Mouse (Mus musculus): ENCODE measurements around the gene Prickle2. TPM values are rescaled to one million over a fixed set of nuclear protein-coding genes. Genes with fewer than 3 reads are reported as not detected.

The Prickle2 gene
- polyA plus RNA-seq, 1 experiment: 0.02 TPM

DNA sequence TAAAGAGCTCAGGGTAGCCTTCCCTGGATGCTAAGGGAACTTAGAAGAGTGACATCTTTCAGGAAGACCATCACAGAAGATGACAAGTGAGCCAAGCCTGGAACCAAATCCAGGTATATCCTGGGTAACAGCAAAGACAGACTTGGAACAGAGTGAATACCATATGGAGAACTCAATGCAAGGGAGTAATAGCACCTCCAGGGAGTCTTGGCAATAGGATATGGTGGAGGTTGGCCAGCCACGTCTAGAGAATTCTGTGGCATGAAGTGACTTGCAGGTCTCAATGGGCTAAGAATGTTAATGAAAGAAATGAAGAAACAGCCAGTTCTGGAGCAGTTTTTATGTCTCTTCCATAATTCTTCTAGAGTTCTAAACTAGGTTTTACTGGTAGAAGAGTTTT, 63.0 kb downstream of the Prickle2 start:
- TF ChIP-seq MYOG (IDR thresholded peaks at IDR 0.05; ENCODE audit: control insufficient read depth in 1 of 3, insufficient read depth in 1 of 3, insufficient read length in 2 of 3, low read depth in 2 of 3): no peak
- no peak for TF ChIP-seq MYOD1 (IDR thresholded peaks at IDR 0.05; ENCODE audit: control insufficient read depth in 1 of 3, insufficient read length in 2 of 3, low read depth in 2 of 3)
- TF ChIP-seq REST (IDR thresholded peaks at IDR 0.05; ENCODE audit: insufficient read depth, insufficient read length): no peak
- TF ChIP-seq TCF3 (IDR thresholded peaks at IDR 0.05; ENCODE audit: insufficient read length, low read depth): no peak
- no peak for TF ChIP-seq USF1 (IDR thresholded peaks at IDR 0.05; ENCODE audit: low read depth)
- TF ChIP-seq CEBPB (IDR thresholded peaks at IDR 0.05; ENCODE audit: insufficient read depth, poor library complexity, severe bottlenecking): no peak
- TF ChIP-seq SRF (IDR thresholded peaks at IDR 0.05; ENCODE audit: control insufficient read depth, insufficient read length, low read depth): no peak
- no peak for TF ChIP-seq POLR2AphosphoS2 (IDR thresholded peaks at IDR 0.05; ENCODE audit: insufficient read length, low read depth)
- TF ChIP-seq POLR2A (IDR thresholded peaks at IDR 0.05; ENCODE audit: insufficient read length, low read depth): no peak
- TF ChIP-seq TCF12 (IDR thresholded peaks at IDR 0.05; ENCODE audit: insufficient read depth, poor library complexity, severe bottlenecking): no peak
- TF ChIP-seq MAX (IDR thresholded peaks at IDR 0.05; ENCODE audit: low read depth): no peak
- no peak for TF ChIP-seq E2F4 (IDR thresholded peaks at IDR 0.05; ENCODE audit: insufficient read depth)
- H3K27me3 ChIP-seq (ENCODE audit: control insufficient read depth, insufficient read depth, insufficient read length): no peaks in the 10 kb centered on the region

DNA sequence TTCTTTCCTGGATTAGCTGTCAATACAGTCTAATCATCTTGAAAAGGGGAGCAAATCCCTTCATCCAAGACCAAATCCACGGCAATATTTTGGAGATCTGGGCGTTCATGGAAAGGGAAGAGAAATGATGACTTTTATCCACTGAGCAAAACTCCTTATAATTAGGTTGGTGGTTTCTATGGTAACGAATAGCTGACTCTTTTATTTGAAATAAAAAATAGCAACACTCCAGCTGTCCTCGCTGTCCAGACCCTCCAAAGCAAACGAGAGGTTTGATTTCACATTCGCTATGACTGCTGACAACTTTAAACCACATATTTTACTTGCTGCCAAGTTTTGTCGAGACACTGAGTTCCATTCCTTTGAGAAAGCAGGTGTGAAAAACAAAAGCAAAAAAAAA, 64.0 kb downstream of the Prickle2 start:
- Histone ChIP-seq H3K27me3 (ENCODE audit: control insufficient read depth, insufficient read depth, insufficient read length) (no peaks in the 10 kb centered on the region), H3ac (ENCODE audit: control insufficient read depth, insufficient read length) (no peak overlapping the region)
- TF ChIP-seq MYOG (IDR thresholded peaks at IDR 0.05; ENCODE audit: control insufficient read depth in 1 of 3, insufficient read depth in 1 of 3, insufficient read length in 2 of 3, low read depth in 2 of 3) (no peak), MAX (IDR thresholded peaks at IDR 0.05; ENCODE audit: low read depth) (no peak), REST (IDR thresholded peaks at IDR 0.05; ENCODE audit: insufficient read depth, insufficient read length) (no peak), POLR2AphosphoS2 (IDR thresholded peaks at IDR 0.05; ENCODE audit: insufficient read length, low read depth) (no peak), SRF (IDR thresholded peaks at IDR 0.05; ENCODE audit: control insufficient read depth, insufficient read length, low read depth) (no peak), USF1 (IDR thresholded peaks at IDR 0.05; ENCODE audit: low read depth) (no peak), CEBPB (IDR thresholded peaks at IDR 0.05; ENCODE audit: insufficient read depth, poor library complexity, severe bottlenecking) (no peak), MYOD1 (IDR thresholded peaks at IDR 0.05; ENCODE audit: control insufficient read depth in 1 of 3, insufficient read length in 2 of 3, low read depth in 2 of 3) (no peak), POLR2A (IDR thresholded peaks at IDR 0.05; ENCODE audit: insufficient read length, low read depth) (no peak), E2F4 (IDR thresholded peaks at IDR 0.05; ENCODE audit: insufficient read depth) (no peak)

More for the DNA sequence above, 63.0 kb downstream of the Prickle2 start:
- H3ac ChIP-seq (ENCODE audit: control insufficient read depth, insufficient read length): no peak overlapping the region
- no peaks in the 10 kb centered on the region for H3K79me2 ChIP-seq (ENCODE audit: control insufficient read depth, insufficient read depth)
- no peak overlapping the region for H3K4me3 ChIP-seq
- H3K4me2 ChIP-seq (ENCODE audit: low read depth): no peak overlapping the region
- no peaks in the 10 kb centered on the region for H3K36me3 ChIP-seq (ENCODE audit: control insufficient read depth, insufficient read depth)

GRCm38 (mm10) chr6:92640896-92641295, 65.1 kb downstream of the Prickle2 start:
- no peaks in the 10 kb centered on the region for H3K79me2 ChIP-seq (ENCODE audit: control insufficient read depth, insufficient read depth)
- H3K4me3 ChIP-seq: no peak overlapping the region
- no peaks in the 10 kb centered on the region for H3K27me3 ChIP-seq (ENCODE audit: control insufficient read depth, insufficient read depth, insufficient read length)
- TF ChIP-seq REST (IDR thresholded peaks at IDR 0.05; ENCODE audit: insufficient read depth, insufficient read length) (no peak), MYOD1 (IDR thresholded peaks at IDR 0.05; ENCODE audit: control insufficient read depth in 1 of 3, insufficient read length in 2 of 3, low read depth in 2 of 3) (no peak), POLR2AphosphoS2 (IDR thresholded peaks at IDR 0.05; ENCODE audit: insufficient read length, low read depth) (no peak), TCF3 (IDR thresholded peaks at IDR 0.05; ENCODE audit: insufficient read length, low read depth) (no peak), MAX (IDR thresholded peaks at IDR 0.05; ENCODE audit: low read depth) (no peak), SRF (IDR thresholded peaks at IDR 0.05; ENCODE audit: control insufficient read depth, insufficient read length, low read depth) (no peak), CEBPB (IDR thresholded peaks at IDR 0.05; ENCODE audit: insufficient read depth, poor library complexity, severe bottlenecking) (no peak), POLR2A (IDR thresholded peaks at IDR 0.05; ENCODE audit: insufficient read length, low read depth) (no peak)
- no peaks in the 10 kb centered on the region for H3K36me3 ChIP-seq (ENCODE audit: control insufficient read depth, insufficient read depth)
- no peak overlapping the region for H3K4me2 ChIP-seq (ENCODE audit: low read depth)
- no peak overlapping the region for H3ac ChIP-seq (ENCODE audit: control insufficient read depth, insufficient read length)

More for the DNA sequence above, 64.0 kb downstream of the Prickle2 start:
- Histone ChIP-seq H3K4me3 (no peak overlapping the region), H3K4me2 (ENCODE audit: low read depth) (no peak overlapping the region), H3K79me2 (ENCODE audit: control insufficient read depth, insufficient read depth) (no peaks in the 10 kb centered on the region), H3K36me3 (ENCODE audit: control insufficient read depth, insufficient read depth) (no peaks in the 10 kb centered on the region)

- Histone ChIP-seq H3K79me2 (ENCODE audit: control insufficient read depth, insufficient read depth) (no peaks in the 10 kb centered on the region), H3K4me2 (ENCODE audit: low read depth) (no peak overlapping the region), H3K36me3 (ENCODE audit: control insufficient read depth, insufficient read depth) (no peaks in the 10 kb centered on the region), H3K4me3 (no peak overlapping the region), H3K27me3 (ENCODE audit: control insufficient read depth, insufficient read depth, insufficient read length) (no peaks in the 10 kb centered on the region), H3ac (ENCODE audit: control insufficient read depth, insufficient read length) (no peak overlapping the region)
- TF ChIP-seq CEBPB (IDR thresholded peaks at IDR 0.05; ENCODE audit: insufficient read depth, poor library complexity, severe bottlenecking): no peak
Measured at GRCm38 (mm10) chr6:92636431-92636830, 69.5 kb downstream of the Prickle2 start.

- Histone ChIP-seq H3ac (ENCODE audit: control insufficient read depth, insufficient read length) (no peak overlapping the region), H3K79me2 (ENCODE audit: control insufficient read depth, insufficient read depth) (no peaks in the 10 kb centered on the region), H3K36me3 (ENCODE audit: control insufficient read depth, insufficient read depth) (no peaks in the 10 kb centered on the region), H3K4me3 (no peak overlapping the region), H3K27me3 (ENCODE audit: control insufficient read depth, insufficient read depth, insufficient read length) (no peaks in the 10 kb centered on the region), H3K4me2 (ENCODE audit: low read depth) (no peak overlapping the region)
- TF ChIP-seq MAX (IDR thresholded peaks at IDR 0.05; ENCODE audit: low read depth) (no peak), E2F4 (IDR thresholded peaks at IDR 0.05; ENCODE audit: insufficient read depth) (no peak), POLR2AphosphoS2 (IDR thresholded peaks at IDR 0.05; ENCODE audit: insufficient read length, low read depth) (no peak), TCF3 (IDR thresholded peaks at IDR 0.05; ENCODE audit: insufficient read length, low read depth) (no peak), TCF12 (IDR thresholded peaks at IDR 0.05; ENCODE audit: insufficient read depth, poor library complexity, severe bottlenecking) (no peak), SRF (IDR thresholded peaks at IDR 0.05; ENCODE audit: control insufficient read depth, insufficient read length, low read depth) (no peak), MYOD1 (IDR thresholded peaks at IDR 0.05; ENCODE audit: control insufficient read depth in 1 of 3, insufficient read length in 2 of 3, low read depth in 2 of 3) (no peak), USF1 (IDR thresholded peaks at IDR 0.05; ENCODE audit: low read depth) (no peak)
Measured at GRCm38 (mm10) chr6:92634876-92635468, 71.0 kb downstream of the Prickle2 start.
